Mouse (Mus musculus): ENCODE results near the gene Wbp11. TPM values are rescaled to one million over a fixed set of nuclear protein-coding genes. Genes with fewer than 3 reads are reported as not detected.
A peak's percentile ranks its signal among the peaks of the same experiment; 100 is the strongest.

The Wbp11 gene
- polyA plus RNA-seq, 1 experiment from 2014 or later = 165 TPM

- Histone ChIP-seq H3K27ac (ENCODE audit: low read depth, low read length) (peak within 1 kb of the TSS; percentile 85), H3K4me3 (ENCODE audit: low read depth, low read length) (peak within 1 kb of the TSS; percentile 100), H3K4me1 (replicated peaks; ENCODE audit: control insufficient read depth, insufficient read depth, low read length) (0 out of 2 replicates have a peak, but pooled peaks cover 5% of the 10 kb centered on the region), H3K4me2 (peak within 1 kb of the TSS; percentile 96), H3K9ac (ENCODE audit: low read depth, low read length) (peak within 1 kb of the TSS; percentile 99), H3K9me3 (ENCODE audit: control insufficient read depth, low read length) (no peaks in the 10 kb centered on the region), H3K36me3 (ENCODE audit: control insufficient read depth, insufficient read depth, low read length) (peaks cover 21% of the 10 kb centered on the region), H3K27me3 (replicated peaks; ENCODE audit: control insufficient read depth, insufficient read depth, low read length) (no peaks in the 10 kb centered on the region)
- WGBS = 0% methylated on average over 34 of the region's 34 CpGs
- DNase-seq (ENCODE audit: low spot score) = no peak
- ATAC-seq (replicated peaks; ENCODE audit: low FRiP score) = no peak; the same call in 1 of the 2 replicates
Observed at GRCm38 (mm10) chr6:136827516-136827880, 535 bp downstream of the Wbp11 start, which contains the start of gene BC049715. Gene BC049715 (plus strand): TSS chr6:136827626.

- no peaks in the 10 kb centered on the region for H3K27me3 ChIP-seq (replicated peaks; ENCODE audit: control insufficient read depth, insufficient read depth, low read length)
- 12% methylated on average over 7 of the region's 7 CpGs for WGBS
- peak overlapping the region; percentile 100 for H3K4me3 ChIP-seq (ENCODE audit: low read depth, low read length)
- DNase-seq (ENCODE audit: low spot score) = no peak
- H3K9me3 ChIP-seq (ENCODE audit: control insufficient read depth, low read length) = no peaks in the 10 kb centered on the region
- H3K4me1 ChIP-seq (replicated peaks; ENCODE audit: control insufficient read depth, insufficient read depth, low read length) = 0 out of 2 replicates have a peak, but pooled peaks cover 5% of the 10 kb centered on the region
- H3K4me2 ChIP-seq = peak overlapping the region; percentile 96
- H3K36me3 ChIP-seq (ENCODE audit: control insufficient read depth, insufficient read depth, low read length) = peaks cover 25% of the 10 kb centered on the region
- H3K27ac ChIP-seq (ENCODE audit: low read depth, low read length) = peak overlapping the region; percentile 85; the same call in 1 of the 2 replicates
- no peak for ATAC-seq (replicated peaks; ENCODE audit: low FRiP score)
- H3K9ac ChIP-seq (ENCODE audit: low read depth, low read length) = peak overlapping the region; percentile 99
Observed at GRCm38 (mm10) chr6:136827116-136827515, 917 bp downstream of the Wbp11 start.

DNA sequence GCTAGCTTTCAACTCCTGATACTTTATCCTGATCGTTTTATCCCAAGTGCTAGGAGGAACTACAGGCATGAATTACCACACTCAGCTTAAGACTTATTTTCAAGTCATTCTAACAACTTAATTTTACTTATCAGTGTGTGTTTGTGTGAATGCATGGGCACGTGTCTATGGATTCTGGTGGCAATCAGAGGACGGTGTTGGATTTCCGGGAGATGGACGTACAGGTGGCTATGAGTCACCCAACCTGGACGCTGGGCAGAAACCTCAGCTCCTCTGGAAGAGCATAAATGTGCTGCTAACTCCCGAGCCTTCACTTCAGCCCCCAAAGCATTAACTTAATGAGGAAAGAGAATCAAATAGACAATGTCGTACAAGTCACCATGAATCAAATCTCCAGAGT is 3.0 kb downstream of the Wbp11 start:
- DNase-seq (ENCODE audit: low spot score) = no peak
- no peak overlapping the region for H3K4me2 ChIP-seq
- H3K27ac ChIP-seq (ENCODE audit: low read depth, low read length) = no peak overlapping the region
- H3K9me3 ChIP-seq (ENCODE audit: control insufficient read depth, low read length) = no peaks in the 10 kb centered on the region
- no peak overlapping the region for H3K9ac ChIP-seq (ENCODE audit: low read depth, low read length)
- WGBS = 93% methylated on average over 8 of the region's 8 CpGs
- H3K27me3 ChIP-seq (replicated peaks; ENCODE audit: control insufficient read depth, insufficient read depth, low read length) = no peaks in the 10 kb centered on the region
- H3K4me3 ChIP-seq (ENCODE audit: low read depth, low read length) = no peak overlapping the region
- peaks cover 45% of the 10 kb centered on the region for H3K36me3 ChIP-seq (ENCODE audit: control insufficient read depth, insufficient read depth, low read length)
- H3K4me1 ChIP-seq (replicated peaks; ENCODE audit: control insufficient read depth, insufficient read depth, low read length) = 0 out of 2 replicates have a peak, but pooled peaks cover 5% of the 10 kb centered on the region
- no peak for ATAC-seq (replicated peaks; ENCODE audit: low FRiP score)

GRCm38 (mm10) chr6:136821086-136821485 is 6.9 kb downstream of the Wbp11 start:
- Histone ChIP-seq H3K4me2 (no peak overlapping the region), H3K4me3 (ENCODE audit: low read depth, low read length) (no peak overlapping the region), H3K9ac (ENCODE audit: low read depth, low read length) (no peak overlapping the region), H3K36me3 (ENCODE audit: control insufficient read depth, insufficient read depth, low read length) (peaks cover 72% of the 10 kb centered on the region), H3K27ac (ENCODE audit: low read depth, low read length) (no peak overlapping the region), H3K4me1 (replicated peaks; ENCODE audit: control insufficient read depth, insufficient read depth, low read length) (no peaks in the 10 kb centered on the region), H3K9me3 (ENCODE audit: control insufficient read depth, low read length) (no peaks in the 10 kb centered on the region), H3K27me3 (replicated peaks; ENCODE audit: control insufficient read depth, insufficient read depth, low read length) (no peaks in the 10 kb centered on the region)
- 89% methylated on average over 18 of the region's 18 CpGs for WGBS
- DNase-seq (ENCODE audit: low spot score) = no peak
- no peak for ATAC-seq (replicated peaks; ENCODE audit: low FRiP score)

DNA sequence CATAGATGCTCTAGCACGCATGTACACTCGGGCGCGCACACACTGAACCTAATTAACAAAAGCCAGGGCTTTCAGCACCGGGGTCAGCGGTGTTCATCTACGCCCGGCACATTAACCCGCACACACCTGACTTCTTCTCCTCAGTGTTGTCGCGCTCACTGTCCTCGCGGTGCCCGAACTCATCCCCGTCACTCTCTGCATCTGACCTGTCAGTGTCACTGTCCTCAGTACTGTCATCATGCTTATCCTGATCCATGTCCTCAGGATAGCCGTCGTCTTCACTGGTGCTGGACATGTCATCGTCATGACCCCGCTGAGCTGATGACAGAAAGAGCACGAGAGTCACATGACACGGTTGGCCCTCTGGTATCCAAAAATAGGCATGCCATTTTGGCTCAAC is 7.7 kb downstream of the Wbp11 start:
- Histone ChIP-seq H3K4me2 (no peak overlapping the region), H3K27ac (ENCODE audit: low read depth, low read length) (no peak overlapping the region), H3K36me3 (ENCODE audit: control insufficient read depth, insufficient read depth, low read length) (peaks cover 74% of the 10 kb centered on the region), H3K27me3 (replicated peaks; ENCODE audit: control insufficient read depth, insufficient read depth, low read length) (no peaks in the 10 kb centered on the region), H3K9ac (ENCODE audit: low read depth, low read length) (no peak overlapping the region), H3K4me1 (replicated peaks; ENCODE audit: control insufficient read depth, insufficient read depth, low read length) (no peaks in the 10 kb centered on the region), H3K4me3 (ENCODE audit: low read depth, low read length) (no peak overlapping the region), H3K9me3 (ENCODE audit: control insufficient read depth, low read length) (no peaks in the 10 kb centered on the region)
- WGBS = 95% methylated on average over 21 of the region's 21 CpGs
- ATAC-seq (replicated peaks; ENCODE audit: low FRiP score) = no peak
- DNase-seq (ENCODE audit: low spot score) = no peak

- no peaks in the 10 kb centered on the region for H3K9me3 ChIP-seq (ENCODE audit: control insufficient read depth, low read length)
- WGBS = 96% methylated on average over 3 of the region's 3 CpGs
- H3K4me3 ChIP-seq (ENCODE audit: low read depth, low read length) = no peak overlapping the region
- H3K36me3 ChIP-seq (ENCODE audit: control insufficient read depth, insufficient read depth, low read length) = peaks cover 76% of the 10 kb centered on the region
- DNase-seq (ENCODE audit: low spot score) (no peak), ATAC-seq (replicated peaks; ENCODE audit: low FRiP score) (no peak)
- no peak overlapping the region for H3K27ac ChIP-seq (ENCODE audit: low read depth, low read length)
- no peaks in the 10 kb centered on the region; the same call in 1 of the 2 replicates for H3K4me1 ChIP-seq (replicated peaks; ENCODE audit: control insufficient read depth, insufficient read depth, low read length)
- no peaks in the 10 kb centered on the region for H3K27me3 ChIP-seq (replicated peaks; ENCODE audit: control insufficient read depth, insufficient read depth, low read length)
- no peak overlapping the region for H3K4me2 ChIP-seq
- no peak overlapping the region for H3K9ac ChIP-seq (ENCODE audit: low read depth, low read length)
Observed at GRCm38 (mm10) chr6:136817549-136817948, 10.5 kb downstream of the Wbp11 start.

- Histone ChIP-seq H3K9ac (ENCODE audit: low read depth, low read length) (no peak overlapping the region), H3K9me3 (ENCODE audit: control insufficient read depth, low read length) (no peaks in the 10 kb centered on the region), H3K4me1 (replicated peaks; ENCODE audit: control insufficient read depth, insufficient read depth, low read length) (no peaks in the 10 kb centered on the region; the same call in 1 of the 2 replicates), H3K27ac (ENCODE audit: low read depth, low read length) (no peak overlapping the region), H3K36me3 (ENCODE audit: control insufficient read depth, insufficient read depth, low read length) (peaks cover 70% of the 10 kb centered on the region), H3K4me3 (ENCODE audit: low read depth, low read length) (no peak overlapping the region), H3K27me3 (replicated peaks; ENCODE audit: control insufficient read depth, insufficient read depth, low read length) (no peaks in the 10 kb centered on the region), H3K4me2 (no peak overlapping the region)
- DNase-seq (ENCODE audit: low spot score) (no peak), ATAC-seq (replicated peaks; ENCODE audit: low FRiP score) (no peak)
- 94% methylated on average over 21 of the region's 21 CpGs for WGBS
Observed at GRCm38 (mm10) chr6:136816826-136817225, 11.2 kb downstream of the Wbp11 start.

DNA sequence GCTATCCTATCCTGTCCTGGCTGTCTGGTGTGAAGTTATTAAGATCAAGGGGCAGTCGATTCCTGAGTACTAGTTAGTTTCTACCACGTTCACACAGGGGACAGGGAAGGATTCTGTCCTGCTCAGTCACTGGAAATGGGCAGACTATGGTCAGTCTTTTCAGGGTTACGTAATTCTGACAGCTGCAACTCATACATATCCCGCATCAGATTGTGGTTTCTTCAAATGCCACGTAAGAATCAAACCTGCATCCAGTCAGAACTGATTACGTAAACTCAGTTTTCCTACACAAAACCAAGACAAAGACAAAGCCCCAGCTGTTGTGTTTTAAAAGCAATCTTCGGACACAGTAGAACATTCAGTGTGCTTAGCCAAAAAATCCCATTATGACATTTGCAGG is 12.7 kb downstream of the Wbp11 start:
- Histone ChIP-seq H3K9me3 (ENCODE audit: control insufficient read depth, low read length) (no peaks in the 10 kb centered on the region), H3K9ac (ENCODE audit: low read depth, low read length) (no peak overlapping the region), H3K27me3 (replicated peaks; ENCODE audit: control insufficient read depth, insufficient read depth, low read length) (no peaks in the 10 kb centered on the region), H3K36me3 (ENCODE audit: control insufficient read depth, insufficient read depth, low read length) (peaks cover 56% of the 10 kb centered on the region), H3K4me3 (ENCODE audit: low read depth, low read length) (no peak overlapping the region), H3K4me2 (no peak overlapping the region), H3K27ac (ENCODE audit: low read depth, low read length) (no peak overlapping the region), H3K4me1 (replicated peaks; ENCODE audit: control insufficient read depth, insufficient read depth, low read length) (no peaks in the 10 kb centered on the region; the same call in 1 of the 2 replicates)
- ATAC-seq (replicated peaks; ENCODE audit: low FRiP score) (no peak), DNase-seq (ENCODE audit: low spot score) (no peak)
- WGBS = 88% methylated on average over 7 of the region's 7 CpGs

DNA sequence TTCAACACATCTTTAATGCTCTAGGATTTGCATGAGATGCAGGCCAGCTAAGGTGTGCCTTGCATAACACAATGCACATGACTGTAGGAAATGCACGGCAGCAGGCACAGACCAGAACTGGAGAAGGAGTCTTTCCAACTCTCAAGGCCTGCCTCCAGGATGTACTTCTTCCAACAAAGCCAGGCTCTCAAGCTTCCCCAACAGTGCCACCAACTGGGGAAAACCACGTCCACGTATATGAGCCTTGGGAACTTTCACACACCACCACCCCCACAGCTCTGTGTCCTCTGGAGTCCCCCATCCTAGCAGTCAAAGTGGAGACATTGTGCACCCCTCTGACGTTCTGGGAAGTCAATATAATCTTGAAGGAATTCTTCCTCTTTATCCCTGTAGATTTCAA is 14.9 kb downstream of the Wbp11 start:
- Histone ChIP-seq H3K4me3 (ENCODE audit: low read depth, low read length) (no peak overlapping the region), H3K27ac (ENCODE audit: low read depth, low read length) (no peak overlapping the region), H3K27me3 (replicated peaks; ENCODE audit: control insufficient read depth, insufficient read depth, low read length) (no peaks in the 10 kb centered on the region), H3K9ac (ENCODE audit: low read depth, low read length) (no peak overlapping the region), H3K9me3 (ENCODE audit: control insufficient read depth, low read length) (no peaks in the 10 kb centered on the region), H3K4me2 (no peak overlapping the region), H3K36me3 (ENCODE audit: control insufficient read depth, insufficient read depth, low read length) (peaks cover 45% of the 10 kb centered on the region), H3K4me1 (replicated peaks; ENCODE audit: control insufficient read depth, insufficient read depth, low read length) (peaks cover 6% of the 10 kb centered on the region; the same call in 1 of the 2 replicates)
- DNase-seq (ENCODE audit: low spot score) (no peak), ATAC-seq (replicated peaks; ENCODE audit: low FRiP score) (no peak)
- WGBS = 45% methylated on average over 4 of the region's 4 CpGs

All from liver, embryonic 11.5 days (tissue).